Mouse (Mus musculus): Measurements from ENCODE around the gene Eln. TPM values are rescaled to one million over a fixed set of nuclear protein-coding genes. Genes with fewer than 3 reads are reported as not detected.

The Eln gene
- polyA plus RNA-seq, 1 experiment from 2014 or later: 6.4 TPM

GRCm38 (mm10) chr5:134740501-134741341 is 6.4 kb downstream of the Eln start:
- Histone ChIP-seq H3K4me3 (no peak overlapping the region), H3K9me3 (no peaks in the 10 kb centered on the region), H3K9ac (no peak overlapping the region), H3K4me2 (no peak overlapping the region), H3K27me3 (peaks cover 4% of the 10 kb centered on the region; the same call in 1 of the 2 replicates), H3K36me3 (no peaks in the 10 kb centered on the region), H3K4me1 (replicated peaks) (peaks cover 21% of the 10 kb centered on the region), H3K27ac (replicated peaks) (no peak overlapping the region; the same call in 1 of the 2 replicates)
- no peak for ATAC-seq (ENCODE audit: low read depth)
- WGBS: 54% methylated on average over 11 of the region's 11 CpGs

GRCm38 (mm10) chr5:134739951-134740350 is 7.2 kb downstream of the Eln start:
- Histone ChIP-seq H3K4me1 (replicated peaks) (peaks cover 21% of the 10 kb centered on the region), H3K27ac (replicated peaks) (no peak overlapping the region), H3K9ac (no peak overlapping the region), H3K9me3 (no peaks in the 10 kb centered on the region), H3K4me2 (no peak overlapping the region), H3K36me3 (no peaks in the 10 kb centered on the region), H3K27me3 (0 out of 2 replicates have a peak, but pooled peaks cover under 1% of the 10 kb centered on the region), H3K4me3 (no peak overlapping the region)
- 66% methylated on average over 3 of the region's 3 CpGs for WGBS
- no peak for ATAC-seq (ENCODE audit: low read depth)

- H3K9ac ChIP-seq: no peak overlapping the region
Measured at GRCm38 (mm10) chr5:134734920-134735319, 12.2 kb downstream of the Eln start.

GRCm38 (mm10) chr5:134734072-134734471 is 13.1 kb downstream of the Eln start:
- ATAC-seq (ENCODE audit: low read depth): no peak
- H3K9ac ChIP-seq: no peak overlapping the region
- 65% methylated on average over 5 of the region's 5 CpGs for WGBS
- H3K27me3 ChIP-seq: no peaks in the 10 kb centered on the region
- no peak overlapping the region for H3K27ac ChIP-seq (replicated peaks)
- no peak overlapping the region for H3K4me2 ChIP-seq
- H3K36me3 ChIP-seq: no peaks in the 10 kb centered on the region
- no peaks in the 10 kb centered on the region for H3K4me1 ChIP-seq (replicated peaks)
- H3K4me3 ChIP-seq: no peak overlapping the region
- H3K9me3 ChIP-seq: no peaks in the 10 kb centered on the region

More at GRCm38 (mm10) chr5:134734920-134735319, 12.2 kb downstream of the Eln start:
- Histone ChIP-seq H3K36me3 (no peaks in the 10 kb centered on the region), H3K9me3 (no peaks in the 10 kb centered on the region), H3K4me2 (no peak overlapping the region), H3K4me1 (replicated peaks) (peaks cover under 1% of the 10 kb centered on the region; the same call in 1 of the 2 replicates), H3K27me3 (no peaks in the 10 kb centered on the region), H3K4me3 (no peak overlapping the region), H3K27ac (replicated peaks) (no peak overlapping the region)
- WGBS: 81% methylated on average over 2 of the region's 2 CpGs
- ATAC-seq (ENCODE audit: low read depth): no peak

- WGBS: 77% methylated on average over 4 of the region's 4 CpGs
- no peaks in the 10 kb centered on the region for H3K27me3 ChIP-seq
- H3K27ac ChIP-seq (replicated peaks): no peak overlapping the region
- no peak overlapping the region for H3K4me2 ChIP-seq
- ATAC-seq (ENCODE audit: low read depth): no peak
- H3K4me1 ChIP-seq (replicated peaks): no peaks in the 10 kb centered on the region
- no peak overlapping the region for H3K9ac ChIP-seq
- no peaks in the 10 kb centered on the region for H3K36me3 ChIP-seq
- no peaks in the 10 kb centered on the region for H3K9me3 ChIP-seq
- no peak overlapping the region for H3K4me3 ChIP-seq
Measured at GRCm38 (mm10) chr5:134733241-134733640, 13.9 kb downstream of the Eln start.

GRCm38 (mm10) chr5:134729124-134729523 is 18.0 kb downstream of the Eln start:
- Histone ChIP-seq H3K4me2 (no peak overlapping the region), H3K36me3 (no peaks in the 10 kb centered on the region), H3K9ac (no peak overlapping the region), H3K9me3 (no peaks in the 10 kb centered on the region), H3K4me3 (no peak overlapping the region), H3K4me1 (replicated peaks) (no peaks in the 10 kb centered on the region), H3K27ac (replicated peaks) (no peak overlapping the region), H3K27me3 (no peaks in the 10 kb centered on the region)
- no peak for ATAC-seq (ENCODE audit: low read depth)
- WGBS: 92% methylated on average over 12 of the region's 12 CpGs

GRCm38 (mm10) chr5:134728535-134728934 is 18.6 kb downstream of the Eln start:
- no peak overlapping the region for H3K4me3 ChIP-seq
- ATAC-seq (ENCODE audit: low read depth): no peak

GRCm38 (mm10) chr5:134727001-134727639 is 20.0 kb downstream of the Eln start:
- no peak overlapping the region for H3K9ac ChIP-seq
- 85% methylated on average over 8 of the region's 8 CpGs for WGBS
- H3K4me1 ChIP-seq (replicated peaks): no peaks in the 10 kb centered on the region
- H3K27ac ChIP-seq (replicated peaks): no peak overlapping the region
- no peaks in the 10 kb centered on the region for H3K36me3 ChIP-seq
- no peak for ATAC-seq (ENCODE audit: low read depth)
- no peaks in the 10 kb centered on the region for H3K9me3 ChIP-seq
- no peak overlapping the region for H3K4me2 ChIP-seq
- H3K27me3 ChIP-seq: no peaks in the 10 kb centered on the region
- H3K4me3 ChIP-seq: no peak overlapping the region

More at GRCm38 (mm10) chr5:134728535-134728934, 18.6 kb downstream of the Eln start:
- no peak overlapping the region for H3K9ac ChIP-seq
- H3K9me3 ChIP-seq: no peaks in the 10 kb centered on the region
- H3K4me2 ChIP-seq: no peak overlapping the region
- H3K27me3 ChIP-seq: no peaks in the 10 kb centered on the region
- WGBS: 72% methylated on average over 3 of the region's 3 CpGs
- no peaks in the 10 kb centered on the region for H3K4me1 ChIP-seq (replicated peaks)
- H3K27ac ChIP-seq (replicated peaks): no peak overlapping the region
- H3K36me3 ChIP-seq: no peaks in the 10 kb centered on the region

- H3K4me2 ChIP-seq: no peak overlapping the region
- H3K4me3 ChIP-seq: no peak overlapping the region
- H3K9ac ChIP-seq: no peak overlapping the region
- no peak for ATAC-seq (ENCODE audit: low read depth)
- H3K27me3 ChIP-seq: no peaks in the 10 kb centered on the region
- no peak overlapping the region for H3K27ac ChIP-seq (replicated peaks)
- WGBS: 68% methylated on average over 4 of the region's 4 CpGs
- H3K4me1 ChIP-seq (replicated peaks): no peaks in the 10 kb centered on the region
- no peaks in the 10 kb centered on the region for H3K36me3 ChIP-seq
- no peaks in the 10 kb centered on the region for H3K9me3 ChIP-seq
Measured at GRCm38 (mm10) chr5:134725299-134725698, 21.8 kb downstream of the Eln start.

GRCm38 (mm10) chr5:134720058-134720457 is 27.1 kb downstream of the Eln start:
- no peak overlapping the region for H3K27ac ChIP-seq (replicated peaks)
- no peak overlapping the region for H3K9ac ChIP-seq
- no peaks in the 10 kb centered on the region for H3K4me1 ChIP-seq (replicated peaks)
- no peak overlapping the region for H3K4me2 ChIP-seq
- H3K4me3 ChIP-seq: no peak overlapping the region
- ATAC-seq (ENCODE audit: low read depth): no peak
- no peaks in the 10 kb centered on the region for H3K9me3 ChIP-seq
- H3K36me3 ChIP-seq: no peaks in the 10 kb centered on the region
- 74% methylated on average over 4 of the region's 4 CpGs for WGBS
- no peaks in the 10 kb centered on the region for H3K27me3 ChIP-seq

- Histone ChIP-seq H3K9ac (no peak overlapping the region), H3K4me3 (no peak overlapping the region), H3K27ac (replicated peaks) (no peak overlapping the region), H3K4me2 (no peak overlapping the region), H3K27me3 (peaks cover 3% of the 10 kb centered on the region; the same call in 1 of the 2 replicates), H3K9me3 (no peaks in the 10 kb centered on the region), H3K4me1 (replicated peaks) (no peaks in the 10 kb centered on the region), H3K36me3 (no peaks in the 10 kb centered on the region)
- WGBS: 74% methylated on average over 7 of the region's 7 CpGs
- ATAC-seq (ENCODE audit: low read depth): no peak
Measured at GRCm38 (mm10) chr5:134711076-134711475, 36.0 kb downstream of the Eln start.

GRCm38 (mm10) chr5:134709275-134709674 is 37.8 kb downstream of the Eln start:
- Histone ChIP-seq H3K4me1 (replicated peaks) (no peaks in the 10 kb centered on the region), H3K4me3 (no peak overlapping the region), H3K36me3 (no peaks in the 10 kb centered on the region), H3K27ac (replicated peaks) (no peak overlapping the region), H3K4me2 (no peak overlapping the region), H3K9ac (no peak overlapping the region), H3K9me3 (no peaks in the 10 kb centered on the region), H3K27me3 (peaks cover under 1% of the 10 kb centered on the region; the same call in 1 of the 2 replicates)
- WGBS: 68% methylated on average over 6 of the region's 6 CpGs
- ATAC-seq (ENCODE audit: low read depth): no peak
